Comparison of ENCODE assay signal across 24 mouse cellular contexts in the genomic region with DNA sequence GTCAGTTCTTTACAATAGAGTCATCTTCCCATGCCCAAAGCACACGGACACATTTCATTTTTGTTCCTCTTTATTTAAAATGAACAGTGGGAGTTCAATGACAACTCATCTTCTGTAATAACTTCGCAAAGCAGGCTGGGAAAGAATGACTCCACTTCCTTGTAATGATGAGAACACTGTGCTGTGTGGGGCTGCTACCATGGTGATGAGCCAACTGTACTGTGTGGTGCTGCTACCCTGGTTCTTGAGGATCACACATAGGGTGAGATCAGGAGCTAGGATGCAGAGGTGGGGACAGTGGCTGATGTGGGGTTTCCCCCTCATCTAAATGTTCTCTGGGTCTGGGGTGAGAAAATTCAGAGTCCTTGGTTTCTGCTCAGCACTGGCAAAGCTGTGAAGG. TPM values are rescaled to one million over a fixed set of nuclear protein-coding genes. Genes with fewer than 3 reads are reported as not detected.
DNase-seq lines count a peak whose midpoint lies in the region; ATAC-seq and TF ChIP-seq lines count a peak whose summit lies in the region.
"Had no signal": no experiment of that assay in that cellular context is flagged by ENCODE, and none has a peak within 500 bp of the region (broad histone marks: within the 10 kb centered on the region; RNA-seq: fewer than 3 reads in every experiment).

No protein-coding gene starts in this region.

- peak; percentile 59 for DNase-seq in lung, postnatal 36 days
- DNase-seq in lung, postnatal 4 days: no peak
- peak; percentile 49 for DNase-seq in brain, adult 2 months (ENCODE audit: low read depth, low spot score)
- DNase-seq in splenic B cell, adult 2 months (ENCODE audit: low read depth, low spot score): peak; percentile 50
- DNase-seq in layer of hippocampus, adult 2 months (ENCODE audit: low spot score in 2 of 2): no peak
- DNase-seq in gastrocnemius, adult 8-10 months (ENCODE audit: low spot score in 2 of 2): no peak
- DNase-seq: cerebellum, adult 11 months; cerebellum, postnatal 10 days; forebrain, postnatal 0 days; gastrocnemius, adult 2 months; heart, adult 11 months; heart, postnatal 14 days; layer of hippocampus, postnatal 36 days; lung, postnatal 10 days; thymus, postnatal 36 days had no signal

- H3K4me1 ChIP-seq in megakaryocyte, embryonic 14.5 days: peaks cover 83% of the 10 kb centered on the region
- H3K4me1 ChIP-seq in kidney, embryonic 14.5 days (ENCODE audit: control insufficient read depth, insufficient read depth, low read length): no peaks in the 10 kb centered on the region
- H3K4me1 ChIP-seq: heart, embryonic 12.5 days; hindbrain, embryonic 13.5 days; intestine, embryonic 15.5 days; kidney, embryonic 15.5 days; limb, embryonic 13.5 days; midbrain, embryonic 13.5 days had no signal

- no peak overlapping the region for H3K27ac ChIP-seq in kidney, embryonic 14.5 days (ENCODE audit: low read depth, low read length)
- no peak overlapping the region for H3K27ac ChIP-seq in layer of hippocampus, adult 2 months
- H3K27ac ChIP-seq: gastrocnemius, adult 2 months; hindbrain, embryonic 13.5 days; intestine, embryonic 15.5 days; kidney, embryonic 15.5 days; limb, embryonic 13.5 days; liver, embryonic 14.5 days; midbrain, embryonic 13.5 days had no signal

- H3K36me3 ChIP-seq in megakaryocyte, embryonic 14.5 days (replicated peaks; ENCODE audit: low read length): peaks cover 3% of the 10 kb centered on the region
- H3K36me3 ChIP-seq in splenic B cell, adult 2 months (ENCODE audit: control insufficient read depth, insufficient read depth, low read length, poor library complexity, severe bottlenecking): no peaks in the 10 kb centered on the region
- H3K36me3 ChIP-seq in kidney, embryonic 14.5 days (ENCODE audit: control insufficient read depth, insufficient read depth, low read length): no peaks in the 10 kb centered on the region
- H3K36me3 ChIP-seq: heart, embryonic 12.5 days; hindbrain, embryonic 13.5 days; intestine, embryonic 15.5 days; kidney, embryonic 15.5 days; limb, embryonic 13.5 days; midbrain, embryonic 13.5 days had no signal

- H3K4me2 ChIP-seq in kidney, embryonic 14.5 days (replicated peaks; ENCODE audit: low read depth, low read length): no peak overlapping the region
- H3K4me2 ChIP-seq: heart, embryonic 12.5 days; hindbrain, embryonic 13.5 days; intestine, embryonic 15.5 days; kidney, embryonic 15.5 days; limb, embryonic 13.5 days; midbrain, embryonic 13.5 days had no signal

- no peak for TF ChIP-seq CTCF in layer of hippocampus, adult 2 months (conservative IDR thresholded peaks at IDR 0.05)

- H3K4me3 ChIP-seq in megakaryocyte, embryonic 14.5 days (replicated peaks): peak overlapping the region; percentile 35
- H3K4me3 ChIP-seq in kidney, embryonic 14.5 days (ENCODE audit: low read length): no peak overlapping the region
- H3K4me3 ChIP-seq in layer of hippocampus, adult 2 months: no peak overlapping the region
- H3K4me3 ChIP-seq: gastrocnemius, adult 2 months; heart, embryonic 12.5 days; hindbrain, embryonic 13.5 days; intestine, embryonic 15.5 days; kidney, embryonic 15.5 days; limb, embryonic 13.5 days; midbrain, embryonic 13.5 days had no signal

- no peak for ATAC-seq in kidney, embryonic 14.5 days (ENCODE audit: low FRiP score, low TSS enrichment)
- ATAC-seq: forebrain, postnatal 0 days; intestine, embryonic 15.5 days; midbrain, embryonic 13.5 days had no signal

- no peaks in the 10 kb centered on the region for H3K27me3 ChIP-seq in megakaryocyte, embryonic 14.5 days (replicated peaks)
- no peaks in the 10 kb centered on the region for H3K27me3 ChIP-seq in splenic B cell, adult 2 months (ENCODE audit: control insufficient read depth, insufficient read depth, low read length, poor library complexity, severe bottlenecking)
- no peaks in the 10 kb centered on the region for H3K27me3 ChIP-seq in kidney, embryonic 14.5 days (ENCODE audit: control insufficient read depth, insufficient read depth, low read length)
- H3K27me3 ChIP-seq: hindbrain, embryonic 13.5 days; intestine, embryonic 15.5 days; kidney, embryonic 15.5 days; limb, embryonic 13.5 days; midbrain, embryonic 13.5 days had no signal

- no peaks in the 10 kb centered on the region for H3K9me3 ChIP-seq in megakaryocyte, embryonic 14.5 days
- no peaks in the 10 kb centered on the region for H3K9me3 ChIP-seq in kidney, embryonic 14.5 days (ENCODE audit: control insufficient read depth, low read length)
- H3K9me3 ChIP-seq: hindbrain, embryonic 13.5 days; intestine, embryonic 15.5 days; kidney, embryonic 15.5 days; midbrain, embryonic 13.5 days had no signal

- WGBS in kidney, embryonic 14.5 days: 83% methylated on average over 2 of the region's 2 CpGs

- no peak overlapping the region for H3K9ac ChIP-seq in kidney, embryonic 14.5 days (ENCODE audit: low read depth, low read length)
- H3K9ac ChIP-seq: forebrain, postnatal 0 days; heart, embryonic 12.5 days; hindbrain, embryonic 13.5 days; intestine, embryonic 15.5 days; kidney, embryonic 15.5 days; limb, embryonic 13.5 days; liver, embryonic 14.5 days; midbrain, embryonic 13.5 days had no signal

RNA-seq across cellular contexts. Expression of gene Runx1, which starts 38.2 kb away (rescaled TPM):
- polyA plus RNA-seq in megakaryocyte, embryonic 14.5 days (2012; ENCODE audit: insufficient read depth, low replicate concordance): 322 and 895 TPM in 2 replicates
- 0.90 and 1.3 TPM in 2 replicates for polyA plus RNA-seq in kidney, embryonic 14.5 days (2014; fragmentation: Nextera tagmentation; extraction: Ambion mirVana)
- 1 to 10 TPM in 1 of 2 experiments, under 1 TPM in 1; 0.95 to 1.4 TPM for total RNA-seq in layer of hippocampus, adult 2 months (2021)
- total RNA-seq in gastrocnemius, adult 8-10 months (2022): 1 to 10 TPM; 1.4 to 4.5 (median 3.2) TPM

Comparison
In these comparisons a context has a peak if more than half of its experiments do, and no peak if none do; other contexts are left out.
1. DNase-seq: peak in lung, postnatal 36 days (single experiment), brain, adult 2 months (single experiment) and splenic B cell, adult 2 months (single experiment); none in lung, postnatal 4 days (0 of 2), layer of hippocampus, adult 2 months (0 of 2) and gastrocnemius, adult 8-10 months (0 of 2).